Mouse (Mus musculus): ENCODE results near the gene Ankrd36.

Ankrd36 gene

DNA sequence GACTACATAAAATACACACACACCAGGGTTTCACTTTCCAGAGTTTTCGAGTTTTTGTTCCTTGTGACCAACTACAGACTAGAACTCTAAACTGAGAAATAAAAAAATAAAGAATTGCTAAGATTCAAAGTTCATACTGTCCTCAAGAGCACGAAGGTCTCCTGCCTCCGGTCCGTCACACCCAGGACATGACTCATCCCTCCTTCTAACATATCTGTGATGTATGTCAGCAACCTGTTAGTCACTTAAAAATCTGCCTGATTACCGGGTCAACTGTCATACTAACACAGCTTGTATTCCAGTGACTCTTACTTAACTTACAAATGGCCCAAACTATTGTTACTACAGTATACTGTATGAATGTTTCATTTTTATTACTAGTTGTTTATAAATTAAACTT, 167.7 kb downstream of the Ankrd36 start:
- DNase-seq (ENCODE audit: low read depth, low spot score), result no peak
